Mouse (Mus musculus): Measurements from ENCODE around the gene C1qtnf6.

DNA sequence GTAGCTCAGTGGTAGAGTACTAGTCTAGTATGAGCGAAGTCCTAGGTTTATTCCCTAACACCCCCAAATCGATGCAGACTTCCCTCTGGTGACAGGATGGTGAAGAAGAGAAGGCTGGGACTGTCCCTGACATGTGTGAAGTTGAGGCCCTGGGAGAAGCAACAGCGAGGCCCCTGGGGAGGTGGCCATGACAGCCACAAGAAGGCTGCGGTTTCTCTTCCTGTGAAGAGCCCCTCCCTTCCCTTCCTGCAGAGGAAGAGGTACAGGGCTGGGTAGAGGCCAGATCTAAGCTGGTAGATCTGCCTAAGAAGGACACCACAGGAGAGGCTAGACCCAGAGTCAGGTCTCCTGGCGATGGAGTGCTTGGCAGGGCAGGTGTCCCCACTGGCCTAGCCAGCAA is 32.7 kb upstream of the C1qtnf6 start:
- no peak for TF ChIP-seq CTCF (IDR thresholded peaks at IDR 0.05; ENCODE audit: low read depth)
- TF ChIP-seq EP300 (IDR thresholded peaks at IDR 0.05; ENCODE audit: low read depth): no peak
